Mouse (Mus musculus) mouse embryonic stem cell (cell line): ENCODE results near the gene Gm49320.

ENCODE experiments used
- in situ Hi-C, 2 experiments: fragments of 300-500 bp; cut with MboI; formaldehyde crosslinking; loops; 1 replicate in 1 of 2; 3 replicates in 1 of 2; pipeline ENCODE4 v1.14.3; 2019 to 2020; ENCODE audit warnings: low sequenced_read_pairs in 2 of 2, low pct_unique_long_range_greater_than_20kb in 1 of 2, mixed read lengths in 1 of 2; ENCODE audit not compliant: unreplicated experiment in 1 of 2

Gm49320 gene

DNA sequence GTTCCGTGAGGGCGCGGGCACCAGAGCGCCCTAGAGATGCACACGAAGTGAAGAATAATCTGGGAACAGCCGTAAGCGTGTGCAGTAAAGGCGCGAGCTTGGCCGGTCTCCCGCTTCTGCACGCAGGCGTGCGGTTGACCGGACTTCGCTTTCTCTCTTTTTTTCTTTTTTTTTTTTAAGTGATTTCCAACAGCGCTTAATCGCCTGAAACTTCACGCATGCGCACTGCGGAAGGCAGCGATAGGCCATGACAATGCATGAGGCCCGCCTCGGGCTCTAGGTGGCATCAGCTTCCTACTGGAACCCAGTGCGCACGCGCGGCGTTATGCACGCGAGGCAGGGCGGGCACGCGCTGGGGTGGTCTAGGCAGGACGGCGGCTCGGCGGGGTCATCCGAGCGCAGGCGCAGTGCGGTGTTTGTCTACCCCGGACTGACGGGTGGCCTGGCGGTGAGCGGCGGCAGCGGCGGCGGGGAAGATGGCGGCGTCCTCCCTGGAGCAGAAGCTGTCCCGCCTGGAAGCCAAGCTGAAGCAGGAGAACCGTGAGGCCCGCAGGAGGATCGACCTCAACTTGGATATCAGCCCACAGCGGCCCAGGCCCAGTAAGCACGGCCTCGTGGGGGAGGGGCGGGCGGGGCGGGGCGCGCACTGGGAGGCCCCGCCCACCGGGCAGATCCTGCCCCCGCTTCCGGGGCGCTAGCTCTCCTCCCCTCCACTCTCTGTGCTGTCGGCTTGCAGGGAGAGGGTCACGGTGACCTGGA is at the start of gene Gm49320, which contains the start of gene Map2k7:
TSS of gene Gm49320 (plus strand) at position 432 of the 759 bp plus-strand sequence.
TSS of gene Map2k7 (plus strand) at position 307 of the 759 bp plus-strand sequence.
- in situ Hi-C loops: no loop called here

DNA sequence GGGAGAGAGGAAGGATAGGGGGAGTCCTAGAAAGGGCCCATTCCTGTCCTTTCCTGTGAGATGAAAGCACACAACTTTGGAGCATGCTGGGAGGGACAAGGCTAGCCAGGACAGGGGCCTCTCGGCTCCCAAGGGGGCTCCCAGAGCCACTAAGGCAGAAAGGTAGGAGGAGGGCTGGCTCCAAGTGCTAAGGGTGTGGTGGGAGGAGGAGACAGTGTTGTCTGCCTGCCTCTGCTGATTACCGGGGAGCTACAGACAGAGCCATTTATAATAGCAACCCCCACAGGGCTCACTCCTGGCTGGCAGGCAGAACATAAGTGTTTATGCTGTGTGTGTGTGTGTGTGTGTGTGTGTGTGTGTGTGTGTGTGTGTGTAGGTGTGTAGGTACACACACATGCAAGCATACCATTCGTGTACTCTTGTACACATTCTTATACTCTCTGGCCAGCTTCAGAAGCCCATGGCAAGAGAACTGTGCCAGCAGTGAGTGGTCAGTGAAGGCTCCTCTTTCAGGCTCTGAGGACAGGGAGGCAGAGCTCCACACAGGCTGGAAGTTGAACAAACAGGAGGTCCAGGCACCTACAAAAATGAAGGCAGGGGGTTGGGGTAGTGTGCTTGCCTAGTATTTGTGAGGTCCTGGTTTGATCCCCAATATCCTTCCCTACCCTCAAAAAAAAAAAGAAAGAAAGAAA is 49.5 kb upstream of the Gm49320 start:
- in situ Hi-C loops: no loop called here

DNA sequence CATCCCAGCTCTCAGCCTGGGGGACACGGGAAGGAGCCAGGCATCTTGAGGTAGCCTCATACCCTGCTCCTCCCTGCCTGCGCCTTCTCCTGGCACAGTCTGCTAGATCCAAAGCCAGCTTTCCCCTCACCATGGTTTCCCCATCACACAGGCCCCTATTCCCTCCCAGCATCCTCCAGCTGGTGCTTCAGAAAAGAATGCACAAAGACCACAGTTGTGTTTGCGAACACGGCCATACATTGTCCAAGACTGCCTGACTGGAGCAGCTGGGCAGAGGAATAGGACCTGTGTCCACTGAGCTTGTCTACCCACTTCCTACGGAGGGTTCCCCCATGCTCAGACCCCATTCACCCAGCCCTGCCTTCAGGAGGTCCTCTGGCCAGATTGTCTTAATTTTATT is 46.4 kb upstream of the Gm49320 start:
- in situ Hi-C loops: no loop called here

DNA sequence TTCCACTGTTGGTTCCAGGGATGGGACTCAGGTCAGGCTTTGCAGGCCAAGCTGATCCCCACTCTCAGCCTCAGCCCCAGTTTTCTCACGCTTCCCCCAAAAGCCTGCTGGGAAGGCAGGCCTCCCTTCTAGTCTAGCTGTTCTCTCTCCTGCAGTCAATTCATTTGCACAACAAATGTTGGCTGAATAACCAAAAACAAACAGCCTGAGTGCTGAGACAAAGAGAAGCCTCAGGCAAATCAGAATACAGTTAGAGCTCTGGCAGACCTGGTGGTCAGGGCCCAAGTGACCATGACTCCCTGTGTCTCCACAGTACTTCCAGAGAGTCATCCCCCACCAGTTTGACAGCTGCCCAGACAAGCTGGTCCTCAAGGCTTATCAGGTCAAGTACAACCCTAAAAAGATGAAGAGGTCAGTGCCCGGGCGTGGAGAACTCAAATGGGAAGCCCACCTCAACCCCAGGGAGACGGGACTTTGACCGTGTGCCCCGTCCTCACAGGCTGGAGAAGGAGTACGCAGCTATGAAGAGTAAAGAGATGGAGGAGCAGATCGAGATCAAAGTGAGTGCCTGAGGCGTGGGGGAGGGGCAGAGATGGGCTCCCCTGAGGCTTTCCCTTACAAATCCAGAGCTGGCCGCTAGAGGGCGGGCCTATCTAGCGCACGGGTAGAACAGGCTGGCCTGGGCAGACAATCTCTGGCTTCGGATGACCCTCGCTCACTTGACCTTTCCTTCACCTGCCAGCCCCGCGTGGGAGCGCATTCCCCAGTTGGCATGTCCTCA is 45.7 kb upstream of the Gm49320 start:
- in situ Hi-C loops: no loop called here

DNA sequence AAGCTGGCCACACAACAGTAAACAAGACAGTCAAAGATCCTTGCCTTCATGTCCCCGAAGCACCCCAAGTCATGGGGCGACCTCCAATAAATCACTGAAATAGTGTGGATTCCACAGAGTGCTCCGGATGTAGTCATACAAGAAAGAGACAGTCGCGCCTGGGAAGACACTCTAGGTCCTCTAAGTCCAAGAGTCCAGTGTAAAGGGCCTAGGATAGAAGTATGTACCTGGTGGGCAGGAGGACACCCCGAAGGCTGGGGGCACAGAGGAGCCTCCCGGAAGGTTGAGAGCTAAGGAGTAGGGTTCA is 45.1 kb upstream of the Gm49320 start:
- in situ Hi-C loops: no loop called here

DNA sequence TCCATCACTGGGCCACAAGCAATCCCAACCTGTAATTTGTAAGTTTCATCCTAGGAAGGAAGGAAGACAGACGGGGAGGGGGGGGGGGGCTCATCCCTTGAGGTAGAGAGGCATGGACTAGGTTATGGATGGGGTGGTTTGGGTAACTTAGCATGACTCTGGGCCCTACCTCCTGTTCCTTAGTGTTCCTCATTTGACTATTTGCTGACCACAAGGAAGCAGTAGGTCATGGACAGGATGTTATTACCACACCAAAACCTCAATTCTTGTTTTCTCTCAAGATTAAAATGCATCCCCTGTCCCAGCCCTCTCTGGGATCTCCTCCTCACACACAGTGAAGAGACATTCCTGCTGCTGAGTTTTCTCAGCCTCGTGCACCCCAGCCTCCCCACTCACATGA is 37.3 kb upstream of the Gm49320 start:
- in situ Hi-C loops: no loop called here

DNA sequence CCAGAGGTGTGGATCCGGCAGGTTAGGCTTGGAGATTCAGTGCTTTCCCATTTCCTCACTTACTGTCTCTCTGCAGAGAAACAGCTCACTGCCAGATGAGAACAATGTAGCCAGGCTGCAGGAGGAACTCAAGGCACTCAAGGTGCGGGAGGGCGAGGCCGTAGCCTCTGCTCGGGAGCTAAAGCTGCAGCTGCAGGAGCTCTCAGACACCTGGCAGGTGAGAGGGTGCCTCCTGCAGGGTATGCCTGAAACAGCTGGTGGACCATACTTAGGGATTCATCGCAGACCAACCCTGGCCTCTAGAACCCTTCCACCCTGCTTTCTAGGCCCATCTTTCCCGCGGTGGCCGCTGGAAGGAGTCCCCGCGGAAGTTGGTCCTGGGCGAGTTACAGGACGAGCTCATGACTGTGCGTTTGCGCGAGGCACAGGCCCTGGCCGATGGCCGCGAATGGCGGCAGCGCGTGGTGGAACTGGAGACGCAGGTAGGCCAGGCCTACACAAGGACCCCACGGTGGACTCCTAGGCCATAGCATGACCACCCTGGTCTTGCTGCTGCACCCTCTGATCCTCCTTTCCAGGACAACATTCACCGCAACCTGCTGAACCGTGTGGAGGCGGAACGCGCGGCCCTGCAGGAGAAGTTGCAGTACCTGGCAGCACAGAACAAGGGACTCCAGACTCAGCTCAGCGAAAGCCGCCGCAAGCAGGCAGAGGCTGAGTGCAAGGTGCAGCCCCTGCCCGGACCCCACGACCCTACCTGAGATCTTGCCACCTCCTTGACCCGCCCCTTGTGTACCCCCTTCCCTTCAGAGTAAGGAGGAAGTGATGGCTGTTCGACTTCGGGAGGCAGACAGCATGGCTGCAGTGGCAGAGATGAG is 33.2 kb upstream of the Gm49320 start:
- in situ Hi-C loops: no loop called here

DNA sequence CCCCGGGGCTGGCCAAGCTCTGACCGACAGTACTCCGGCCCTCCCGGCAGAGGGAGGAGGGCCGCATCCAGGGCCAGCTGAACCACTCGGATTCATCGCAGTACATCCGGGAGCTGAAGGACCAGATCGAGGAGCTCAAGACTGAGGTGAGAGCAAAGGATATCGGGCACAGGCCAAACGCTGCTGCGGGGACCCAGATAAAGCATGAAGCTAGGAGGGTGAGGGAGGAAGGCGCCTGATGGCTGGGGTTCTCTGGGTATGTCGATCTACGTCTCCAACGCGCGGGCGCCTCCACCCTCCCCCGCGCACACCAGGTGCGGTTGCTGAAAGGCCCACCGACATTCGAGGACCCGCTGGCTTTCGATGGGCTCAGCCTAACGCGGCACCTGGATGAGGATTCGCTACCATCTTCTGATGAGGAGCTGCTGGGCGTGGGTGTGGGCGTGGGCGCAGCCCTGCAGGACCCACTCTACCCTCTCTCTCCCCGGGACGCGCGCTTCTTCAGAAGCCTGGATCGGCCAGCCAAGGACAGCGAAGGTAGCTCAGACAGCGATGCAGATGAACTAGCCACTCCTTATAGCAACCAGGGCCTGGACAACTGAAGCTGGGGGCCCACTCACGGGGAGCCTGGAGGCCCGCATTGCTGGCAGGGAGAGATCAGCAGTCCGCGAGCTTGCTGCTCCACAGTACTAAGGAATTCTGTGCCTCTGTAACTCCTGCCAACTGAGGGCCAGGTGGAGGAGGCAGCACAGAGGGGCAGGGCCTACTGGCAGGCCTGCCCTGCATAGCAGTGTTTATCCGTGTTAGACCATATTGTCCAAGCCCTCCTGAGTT is 32.3 kb upstream of the Gm49320 start:
- in situ Hi-C loops: no loop called here

DNA sequence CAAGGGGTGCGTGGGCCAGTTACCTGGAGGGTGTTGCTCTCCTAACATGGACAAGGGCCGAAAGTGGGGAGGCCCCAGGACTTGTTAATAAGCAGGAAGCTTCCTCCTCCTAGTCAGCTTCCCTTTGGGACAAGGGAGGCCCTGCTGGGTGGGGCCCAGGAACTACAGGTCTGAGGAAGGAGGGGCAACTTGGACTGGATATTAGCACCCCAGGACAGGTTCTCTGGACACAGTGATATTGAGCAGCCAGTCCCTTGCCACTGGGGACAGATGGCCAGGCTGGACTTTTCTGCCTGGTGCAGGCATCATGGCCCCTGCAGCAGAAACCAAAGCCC is 31.7 kb upstream of the Gm49320 start:
- in situ Hi-C loops: no loop called here

DNA sequence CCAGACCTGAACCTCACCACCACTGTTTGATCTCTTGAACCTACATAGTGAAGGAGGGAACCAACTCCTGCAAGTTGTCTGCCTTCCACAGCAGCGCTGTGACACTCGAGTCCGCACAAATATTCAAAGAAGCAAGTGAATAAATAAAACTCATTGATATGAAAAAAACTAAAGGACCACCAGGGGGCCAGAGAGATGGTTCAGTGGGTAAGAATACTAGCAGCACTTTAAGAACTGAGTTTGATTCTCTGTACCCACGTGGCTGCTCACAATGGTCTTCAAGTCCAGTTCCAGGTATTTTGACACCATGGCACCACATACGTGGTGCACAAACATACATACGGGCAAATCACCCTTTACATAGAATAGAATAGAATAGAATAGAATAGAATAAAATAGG is 27.6 kb upstream of the Gm49320 start:
- in situ Hi-C loops: no loop called here

DNA sequence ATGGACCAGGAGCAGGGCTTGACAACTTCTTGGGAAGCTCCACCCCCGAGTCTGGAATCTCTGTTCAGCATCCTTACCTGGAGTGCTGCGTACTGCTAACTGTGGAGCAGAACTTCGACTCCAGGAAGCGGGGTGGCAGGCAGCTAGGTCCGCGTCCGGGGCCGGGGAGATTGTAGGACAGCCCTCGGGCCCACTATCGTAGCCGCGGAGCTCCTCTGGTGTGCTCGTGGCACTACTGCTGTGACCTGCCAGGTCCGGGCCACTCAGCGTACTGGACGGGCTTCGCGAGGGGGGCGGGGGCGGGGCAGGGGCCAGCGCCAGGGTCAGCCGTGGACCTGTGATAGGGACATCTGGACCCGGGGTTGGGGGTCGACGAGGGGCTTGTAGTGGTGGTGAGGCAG is 25.9 kb upstream of the Gm49320 start:
- in situ Hi-C loops: no loop called here

DNA sequence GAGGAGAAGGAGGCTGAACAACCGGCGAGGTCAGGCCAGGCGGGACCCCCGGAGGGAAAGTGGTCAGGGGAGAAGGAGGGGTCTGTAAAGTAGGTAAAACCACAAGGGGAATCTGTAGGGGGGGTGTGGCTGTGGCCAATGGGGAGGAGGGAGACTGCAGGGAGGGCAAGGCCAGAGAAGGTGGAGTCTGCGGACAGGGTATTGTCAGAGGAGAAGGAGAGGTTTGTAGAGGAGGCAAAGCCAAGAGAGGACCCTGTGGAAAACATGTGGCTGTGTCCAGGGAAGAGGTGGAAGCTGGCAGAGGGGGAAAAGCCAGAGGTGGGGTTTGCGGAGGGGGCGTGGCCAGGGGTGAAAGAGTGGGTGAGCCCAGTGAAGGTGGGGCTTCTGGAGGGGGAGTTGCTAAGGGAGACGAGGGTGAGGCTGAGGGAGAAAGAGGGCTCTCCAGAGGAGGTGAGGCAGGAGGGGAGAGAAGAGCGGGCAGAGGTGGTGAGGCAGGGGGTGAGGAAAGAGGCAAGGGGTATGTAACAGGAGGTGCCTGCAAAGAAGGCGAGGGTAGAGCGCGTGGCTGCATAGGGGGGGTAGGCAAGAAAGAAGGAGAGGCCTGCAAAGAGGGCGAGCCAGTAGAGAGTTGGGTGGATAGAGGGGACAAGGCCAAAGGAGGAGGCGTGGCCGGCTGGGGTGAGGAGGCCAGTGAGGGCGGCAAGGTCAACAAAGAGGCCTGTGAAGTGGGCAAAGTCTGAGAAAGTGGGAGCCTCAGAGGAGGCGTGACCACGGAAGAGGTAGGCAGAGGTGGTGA is 25.3 kb upstream of the Gm49320 start:
- in situ Hi-C loops: no loop called here

DNA sequence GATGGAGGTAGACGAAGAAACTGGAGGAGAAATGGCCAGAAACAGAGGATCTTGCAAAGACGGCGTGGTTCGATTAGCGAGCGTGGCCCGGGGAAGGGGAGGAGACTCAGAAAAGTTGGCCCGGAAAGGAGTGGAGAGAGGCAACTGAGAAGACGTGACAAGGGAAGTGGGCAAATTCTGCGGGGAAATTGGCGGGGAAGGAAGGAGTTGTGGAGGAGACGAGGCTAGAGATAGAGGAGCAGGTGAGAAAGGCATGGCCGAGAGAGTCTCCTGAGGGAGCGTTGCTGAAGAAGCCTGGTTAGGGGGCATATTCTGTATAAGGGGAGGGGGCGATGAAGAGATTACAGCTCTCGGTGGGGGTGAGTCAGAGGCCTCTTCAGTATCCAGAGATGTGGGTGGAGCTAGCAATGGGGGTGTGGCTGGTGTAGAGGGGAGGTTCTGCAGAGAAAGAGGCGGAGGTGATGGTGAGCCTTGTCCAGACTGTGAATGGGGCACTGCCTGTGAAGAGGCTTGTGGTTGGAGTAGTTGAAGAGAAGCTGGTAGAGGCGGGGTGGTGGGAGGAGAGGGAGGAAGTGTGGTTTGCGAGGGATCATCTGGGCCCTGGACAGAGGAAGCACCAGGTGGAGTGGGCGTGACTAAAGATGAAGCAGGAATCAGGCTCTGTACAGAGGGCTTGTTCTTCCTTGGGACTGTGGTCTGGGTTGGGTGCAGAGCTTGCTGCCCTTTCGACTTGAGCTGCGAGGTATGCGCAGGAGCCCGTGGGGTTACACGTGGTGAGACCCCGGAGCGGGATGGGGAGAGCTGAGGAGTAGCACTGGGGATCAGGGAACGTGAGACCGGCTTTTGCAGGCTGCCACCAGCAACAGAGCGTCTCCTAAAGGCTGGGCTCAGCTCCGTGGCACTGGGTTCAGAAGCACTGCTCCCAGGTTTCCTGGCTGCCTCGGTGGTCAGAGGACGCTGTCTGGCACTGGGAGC is 24.4 kb upstream of the Gm49320 start:
- in situ Hi-C loops: no loop called here

DNA sequence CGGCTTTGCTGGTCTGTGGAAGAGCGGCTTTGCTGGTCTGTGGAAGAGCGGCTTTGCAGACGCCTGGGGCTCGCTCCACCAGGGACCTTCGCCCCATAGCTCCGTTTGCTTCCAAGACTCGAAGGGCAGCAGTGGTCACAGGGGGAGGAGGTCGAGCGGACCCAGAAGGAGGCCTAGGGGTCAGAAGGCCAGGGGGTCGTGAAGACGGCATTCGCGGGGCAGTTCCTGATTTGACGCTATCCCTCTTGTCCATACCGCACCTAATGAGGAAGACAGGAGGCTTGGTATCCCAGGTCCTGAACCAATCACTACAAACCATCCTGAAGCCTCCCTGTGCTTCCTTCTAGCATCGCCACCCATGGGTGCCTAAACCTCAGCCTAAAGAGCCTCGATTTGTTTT is 22.4 kb upstream of the Gm49320 start:
- in situ Hi-C loops: no loop called here

DNA sequence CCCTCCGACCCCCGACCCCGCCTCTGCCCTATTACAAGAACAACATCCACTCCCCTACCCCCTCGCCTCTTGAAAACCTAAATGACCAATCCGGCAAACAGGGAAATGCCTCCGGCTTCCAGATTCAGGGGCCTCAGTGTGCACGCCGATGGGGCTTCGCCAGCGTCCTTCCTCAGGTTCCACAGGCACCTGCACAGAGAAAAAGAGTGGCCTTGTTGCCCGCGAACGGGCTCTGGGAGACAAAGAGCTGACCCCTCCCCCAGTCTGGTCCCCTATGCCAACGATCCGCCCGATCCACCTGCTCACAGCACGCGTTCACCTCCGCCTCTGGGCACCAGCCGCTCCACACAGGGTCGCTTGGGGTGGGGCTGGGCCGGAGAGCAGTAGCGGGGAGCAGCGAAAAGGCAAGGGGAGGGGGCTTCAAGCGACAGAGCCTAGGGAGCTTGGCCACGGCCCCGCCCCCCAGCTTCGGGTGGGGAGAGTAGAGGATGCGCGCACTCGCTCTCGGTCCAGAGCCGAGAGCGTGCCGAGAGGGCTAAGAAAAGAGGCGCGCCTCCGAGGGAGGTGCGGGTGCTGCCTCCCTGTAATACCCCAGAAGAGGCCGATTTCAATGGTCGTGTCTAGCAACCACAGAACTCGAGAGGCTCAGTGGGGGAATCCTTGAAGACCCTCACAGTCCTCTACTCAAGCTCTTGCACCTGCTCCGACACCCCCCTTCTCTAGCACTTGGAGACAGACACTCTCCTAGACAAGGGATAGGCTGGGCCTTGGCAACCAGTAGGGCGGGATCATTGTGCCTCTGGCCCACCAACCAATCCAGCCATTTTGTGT is 21.7 kb upstream of the Gm49320 start, which contains the start of gene Prr36:
TSS of gene Prr36 (minus strand) at position 669 of the 831 bp plus-strand sequence.
- in situ Hi-C loops: no loop called here
